Mouse (Mus musculus) Muller cell, postnatal 12 days (primary cell): ENCODE data around the gene Cd163l1.

Source experiments
- DNase-seq: peaks from one replicate; pipeline ENCODE4 v3.0.0-alpha.2; 2015; ENCODE audit errors: inconsistent ontology term

The Cd163l1 gene

DNA sequence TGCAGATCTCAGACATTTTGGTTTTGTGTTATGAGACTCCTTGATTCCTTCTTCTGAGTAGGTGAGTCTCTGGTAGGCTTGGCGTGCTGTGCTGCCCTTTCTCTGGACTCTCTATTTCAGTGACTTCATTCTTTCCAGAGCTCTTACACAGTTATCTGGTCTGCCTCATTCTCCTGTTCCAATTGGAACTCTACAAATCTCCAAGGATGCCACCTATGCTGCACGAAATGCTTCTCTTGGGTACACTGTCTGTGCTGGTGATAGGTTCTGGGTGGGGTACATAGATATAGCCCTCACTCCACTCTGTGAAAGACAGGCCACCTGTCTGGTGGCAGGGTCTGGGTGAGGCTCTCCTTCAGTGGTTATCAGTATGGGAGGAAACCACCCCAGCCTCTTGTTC, at the start of gene Cd163l1:
Gene Cd163l1 (plus strand): TSS at position 301 of the 400 bp plus-strand sequence.
- DNase-seq = no peak

GRCm38 (mm10) chr7:140169386-140169785, 48.7 kb upstream of the Cd163l1 start:
- DNase-seq = no peak

- no peak for DNase-seq
Measured at GRCm38 (mm10) chr7:140170863-140171262, 47.2 kb upstream of the Cd163l1 start.

- no peak for DNase-seq
Measured at GRCm38 (mm10) chr7:140172936-140173335, 45.1 kb upstream of the Cd163l1 start, which contains the start of gene Olfr523. TSS of gene Olfr523 (plus strand) at chr7:140173217.

GRCm38 (mm10) chr7:140179176-140179575, 38.9 kb upstream of the Cd163l1 start:
- no peak for DNase-seq

DNA sequence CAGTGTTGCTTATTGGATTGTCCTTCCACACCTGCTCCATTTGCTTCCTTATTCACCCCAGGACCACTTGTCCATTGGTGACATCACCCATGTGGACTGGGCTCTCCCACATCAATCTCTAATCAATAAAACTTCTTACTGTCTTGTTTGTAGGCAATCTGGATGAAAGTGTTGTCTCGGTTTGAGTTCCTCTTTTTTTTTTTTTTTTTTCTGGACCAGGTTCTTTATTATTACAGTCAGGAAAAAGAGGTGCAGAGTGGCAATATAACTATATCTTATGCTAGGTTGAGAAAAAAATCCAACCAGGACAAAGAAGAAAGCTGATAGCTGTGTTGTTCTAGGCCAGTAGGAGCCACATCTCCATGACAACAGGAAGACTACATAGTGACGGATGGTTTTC, 37.4 kb upstream of the Cd163l1 start:
- DNase-seq = no peak

- no peak for DNase-seq
Measured at GRCm38 (mm10) chr7:140184206-140184605, 33.9 kb upstream of the Cd163l1 start.

- no peak for DNase-seq
Measured at GRCm38 (mm10) chr7:140186646-140187620, 31.1 kb upstream of the Cd163l1 start.

- no peak for DNase-seq
Measured at GRCm38 (mm10) chr7:140187721-140188390, 30.2 kb upstream of the Cd163l1 start.

GRCm38 (mm10) chr7:140188391-140189328, 29.4 kb upstream of the Cd163l1 start:
- DNase-seq = peak; percentile 11

DNA sequence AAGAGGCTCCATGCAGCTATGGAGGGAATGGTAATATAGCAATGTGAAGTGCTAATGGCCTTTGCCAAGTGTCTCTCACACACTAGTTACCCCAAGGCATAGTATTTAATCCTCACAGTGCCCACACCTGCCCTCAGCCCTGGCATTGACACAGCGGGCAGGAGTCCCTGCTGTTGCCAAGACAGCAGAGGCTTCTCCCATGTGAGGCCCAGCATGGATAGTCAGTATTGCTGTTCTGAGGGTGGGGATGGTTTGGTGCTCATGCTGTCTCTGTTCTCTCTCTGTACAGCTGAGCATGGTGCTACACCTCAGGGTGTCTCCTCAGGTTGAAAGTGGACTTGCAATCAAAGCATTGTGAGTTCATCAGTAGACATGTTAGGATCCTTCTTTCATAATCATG, 27.6 kb upstream of the Cd163l1 start:
- DNase-seq = no peak

GRCm38 (mm10) chr7:140192445-140192844, 25.6 kb upstream of the Cd163l1 start:
- no peak for DNase-seq

- no peak for DNase-seq
Measured at GRCm38 (mm10) chr7:140192851-140193250, 25.2 kb upstream of the Cd163l1 start.

DNA sequence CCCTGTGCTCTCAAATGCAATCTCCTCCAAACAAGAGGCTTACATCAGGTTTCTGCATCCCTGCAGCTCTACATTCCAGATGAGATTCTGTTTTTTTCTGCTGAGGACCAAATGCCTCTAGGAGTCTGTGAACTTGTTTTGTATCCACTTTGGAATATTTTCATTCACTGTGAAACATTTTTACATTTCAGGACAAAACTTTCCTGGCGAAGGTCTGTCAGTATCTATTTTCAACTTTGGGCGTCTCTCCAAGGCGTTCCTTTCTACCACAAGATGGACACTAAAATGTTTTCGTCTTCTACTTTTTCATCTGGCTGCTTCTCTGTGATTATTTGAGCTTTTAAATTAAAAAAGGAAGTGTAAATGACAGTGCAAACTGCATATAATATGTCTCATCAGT, 24.0 kb upstream of the Cd163l1 start:
- DNase-seq = no peak

GRCm38 (mm10) chr7:140196002-140196401, 22.1 kb upstream of the Cd163l1 start:
- peak; percentile 4 for DNase-seq

DNA sequence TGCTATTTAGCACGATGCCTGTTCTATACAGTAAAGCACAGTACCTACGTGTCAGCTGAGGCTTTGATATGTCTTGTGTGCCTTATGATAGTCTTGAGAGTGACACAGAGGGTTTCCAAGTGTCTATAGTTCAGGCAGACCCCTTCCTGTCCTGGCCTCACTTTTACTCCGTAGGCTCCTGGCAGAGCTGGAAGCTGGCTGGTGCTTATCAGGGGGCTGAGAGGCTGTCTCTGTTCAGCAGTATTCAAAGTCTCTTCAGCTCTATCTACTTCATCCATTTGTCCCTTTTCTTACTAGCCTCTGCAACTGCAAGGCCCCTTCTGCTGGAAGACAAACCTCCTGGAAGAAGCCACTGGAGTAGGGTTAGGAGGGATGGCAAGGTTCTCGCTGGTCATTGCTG, 17.0 kb upstream of the Cd163l1 start:
- DNase-seq = no peak

- no peak for DNase-seq
Measured at GRCm38 (mm10) chr7:140205864-140206263, 12.2 kb upstream of the Cd163l1 start, which contains the start of gene Olfr524. TSS of gene Olfr524 (minus strand) at chr7:140205964.

GRCm38 (mm10) chr7:140206904-140207303, 11.2 kb upstream of the Cd163l1 start:
- DNase-seq = no peak

GRCm38 (mm10) chr7:140208153-140208552, 9.9 kb upstream of the Cd163l1 start:
- no peak for DNase-seq

DNA sequence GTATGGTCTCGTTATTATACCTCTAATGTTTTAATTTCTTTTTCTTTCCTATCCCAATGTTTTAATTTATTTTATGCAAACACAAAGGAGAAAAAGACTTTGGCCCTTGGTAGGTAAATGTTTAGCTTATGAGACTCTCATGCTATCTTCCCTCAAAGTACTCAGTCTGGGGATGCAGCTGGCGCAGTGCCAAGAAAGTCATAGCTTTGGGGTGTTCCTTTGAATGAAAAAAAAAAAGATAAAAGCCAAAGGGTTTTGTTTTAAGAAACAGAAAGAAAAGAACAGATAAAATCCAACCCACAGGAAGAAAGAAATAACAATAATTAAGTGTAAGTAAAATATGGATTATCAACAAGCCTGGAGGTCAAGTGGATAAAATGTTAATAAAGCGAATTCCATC, 9.4 kb upstream of the Cd163l1 start:
- DNase-seq = no peak

DNA sequence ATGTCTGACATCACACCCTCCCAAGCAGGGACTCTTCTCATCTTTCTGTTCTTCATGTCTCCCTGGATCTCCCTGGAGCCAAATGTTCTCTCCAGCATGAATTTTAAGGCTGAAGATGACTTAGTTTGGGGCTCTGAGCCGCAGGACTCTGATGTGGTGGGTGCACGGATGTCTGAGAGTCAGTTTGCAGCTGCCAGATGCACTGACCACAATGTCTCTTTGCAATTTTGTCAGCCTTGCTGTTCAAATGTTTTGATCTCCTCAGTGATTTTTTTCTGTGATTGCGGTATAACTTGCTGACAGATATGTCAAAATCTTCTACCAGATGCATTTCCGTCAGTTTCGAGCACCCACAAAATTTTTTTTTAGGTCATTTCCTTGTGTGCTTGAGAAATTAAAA, 4.2 kb upstream of the Cd163l1 start:
- DNase-seq = no peak

DNA sequence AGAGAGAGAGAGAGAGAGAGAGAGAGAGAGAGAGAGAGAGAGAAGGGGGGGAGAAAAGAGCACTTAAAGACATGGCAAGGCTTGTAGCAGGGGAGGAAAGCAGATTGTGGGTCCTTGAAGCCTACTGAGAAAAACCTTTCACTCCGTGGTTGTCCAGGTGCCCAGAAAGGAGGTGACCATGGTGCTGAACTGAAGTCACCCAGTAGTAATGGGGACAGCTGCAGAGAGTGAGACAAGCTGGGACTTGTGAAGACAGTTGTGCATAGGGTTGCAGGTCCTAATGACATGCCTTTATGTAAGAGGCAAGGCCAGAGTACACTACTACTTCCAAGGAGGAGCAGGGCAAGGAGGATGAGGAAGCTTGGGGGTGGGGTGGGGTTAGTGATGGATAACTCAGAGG, 1.2 kb downstream of the Cd163l1 start:
- no peak for DNase-seq
